Mouse (Mus musculus) heart, adult 2 months (tissue): ENCODE measurements at regions not wholly inside any gene's neighbourhood (a gene's known extent, or its start where the extent isn't known, plus 50 kb on each side); places are given as distances from the start of the nearest gene placed in this dataset.

ENCODE experiments used
- CTCF ChIP-seq: fragments of 200-600 bp; IDR thresholded peaks from 2 replicates; pipeline ENCODE4 v1.8.1; 2022; ENCODE audit warnings: antibody characterized with exemption, mild to moderate bottlenecking, moderate library complexity
- EP300 ChIP-seq: fragments of 200-500 bp; IDR thresholded peaks from 2 replicates; pipeline ENCODE4 v1.6.1; 2011; ENCODE audit warnings: low read depth, low read length, control low read depth; ENCODE audit not compliant: insufficient read depth

DNA sequence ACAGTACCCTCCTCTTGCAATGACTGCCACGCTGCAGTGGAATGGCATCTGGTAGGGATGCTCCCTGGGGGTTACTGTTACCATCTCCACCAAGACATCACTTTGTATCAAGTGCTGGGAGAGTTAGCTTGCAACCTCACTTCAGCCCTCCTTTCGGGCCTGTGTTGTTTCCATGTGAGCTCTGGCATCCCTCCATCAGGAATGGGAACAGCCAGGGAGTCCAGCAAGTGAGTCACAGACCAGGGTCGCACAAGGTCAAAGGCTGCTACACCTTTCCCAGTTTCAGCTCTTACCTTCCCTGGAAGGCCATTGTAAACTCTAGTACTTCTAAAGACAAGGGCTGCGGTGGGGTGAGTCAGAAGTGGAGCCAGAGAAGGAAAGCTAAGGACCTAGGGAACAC, 302.3 kb upstream of the Klf3 start:
- TF ChIP-seq CTCF = no peak
- TF ChIP-seq EP300 = no peak
